Mouse (Mus musculus): ENCODE measurements around the gene Brinp2. TPM values are rescaled to one million over a fixed set of nuclear protein-coding genes. Genes with fewer than 3 reads are reported as not detected.

The Brinp2 gene
- total and polyA plus RNA-seq, 2 experiments from 2014 or later: 40.6 to 54.1 TPM

- WGBS: 51% methylated on average over 5 of the region's 5 CpGs
- peak; percentile 16 for DNase-seq
These were observed 141.4 kb downstream of the Brinp2 start for GRCm38 (mm10) chr1:158214743-158215142.

GRCm38 (mm10) chr1:158213736-158214135 lies 142.4 kb downstream of the Brinp2 start:
- no peak overlapping the region for H3K9ac ChIP-seq
- no peaks in the 10 kb centered on the region for H3K9me3 ChIP-seq (ENCODE audit: low read length)
- DNase-seq (no peak), ATAC-seq (no peak)
- H3K4me3 ChIP-seq (ENCODE audit: low read depth, low read length): no peak overlapping the region
- no peak overlapping the region for H3K4me2 ChIP-seq (ENCODE audit: low read depth)
- H3K36me3 ChIP-seq (ENCODE audit: insufficient read depth): no peaks in the 10 kb centered on the region
- no peaks in the 10 kb centered on the region for H3K27me3 ChIP-seq (ENCODE audit: insufficient read depth, low read length)
- WGBS: 71% methylated on average over 4 of the region's 4 CpGs
- no peak for TF ChIP-seq CTCF (IDR thresholded peaks at IDR 0.05; ENCODE audit: low read depth)
- no peak overlapping the region for H3K27ac ChIP-seq (ENCODE audit: low read depth, low read length)
- H3K4me1 ChIP-seq (ENCODE audit: insufficient read depth): no peaks in the 10 kb centered on the region

More at GRCm38 (mm10) chr1:158214743-158215142, 141.4 kb downstream of the Brinp2 start:
- H3K27ac ChIP-seq (ENCODE audit: low read depth, low read length): no peak overlapping the region
- no peaks in the 10 kb centered on the region for H3K9me3 ChIP-seq (ENCODE audit: low read length)
- H3K36me3 ChIP-seq (ENCODE audit: insufficient read depth): no peaks in the 10 kb centered on the region
- no peak overlapping the region for H3K4me2 ChIP-seq (ENCODE audit: low read depth)
- no peak for ATAC-seq
- no peak overlapping the region for H3K4me3 ChIP-seq (ENCODE audit: low read depth, low read length)
- no peaks in the 10 kb centered on the region for H3K4me1 ChIP-seq (ENCODE audit: insufficient read depth)
- H3K27me3 ChIP-seq (ENCODE audit: insufficient read depth, low read length): no peaks in the 10 kb centered on the region
- no peak overlapping the region for H3K9ac ChIP-seq
- TF ChIP-seq CTCF (IDR thresholded peaks at IDR 0.05; ENCODE audit: low read depth): peak; percentile 40

- ATAC-seq (no peak), DNase-seq (no peak)
- TF ChIP-seq CTCF (IDR thresholded peaks at IDR 0.05; ENCODE audit: low read depth): no peak
- no peak overlapping the region for H3K27ac ChIP-seq (ENCODE audit: low read depth, low read length)
- WGBS: 73% methylated on average over 2 of the region's 2 CpGs
- H3K27me3 ChIP-seq (ENCODE audit: insufficient read depth, low read length): no peaks in the 10 kb centered on the region
- no peak overlapping the region for H3K4me2 ChIP-seq (ENCODE audit: low read depth)
- H3K4me3 ChIP-seq (ENCODE audit: low read depth, low read length): no peak overlapping the region
- H3K4me1 ChIP-seq (ENCODE audit: insufficient read depth): no peaks in the 10 kb centered on the region
- H3K36me3 ChIP-seq (ENCODE audit: insufficient read depth): no peaks in the 10 kb centered on the region
- H3K9ac ChIP-seq: no peak overlapping the region
- H3K9me3 ChIP-seq (ENCODE audit: low read length): no peaks in the 10 kb centered on the region
These were observed 148.5 kb downstream of the Brinp2 start for GRCm38 (mm10) chr1:158207620-158208019.

- Histone ChIP-seq H3K9ac (no peak overlapping the region), H3K36me3 (ENCODE audit: insufficient read depth) (no peaks in the 10 kb centered on the region), H3K4me1 (ENCODE audit: insufficient read depth) (no peaks in the 10 kb centered on the region), H3K9me3 (ENCODE audit: low read length) (no peaks in the 10 kb centered on the region), H3K4me3 (ENCODE audit: low read depth, low read length) (no peak overlapping the region), H3K4me2 (ENCODE audit: low read depth) (no peak overlapping the region), H3K27me3 (ENCODE audit: insufficient read depth, low read length) (no peaks in the 10 kb centered on the region), H3K27ac (ENCODE audit: low read depth, low read length) (no peak overlapping the region)
- DNase-seq (no peak), ATAC-seq (no peak)
- WGBS: 44% methylated on average over 2 of the region's 2 CpGs
- TF ChIP-seq CTCF (IDR thresholded peaks at IDR 0.05; ENCODE audit: low read depth): no peak
These were observed 153.2 kb downstream of the Brinp2 start for GRCm38 (mm10) chr1:158202932-158203331.

Other genes starting within 250 kb of the Brinp2 start
- gene Astn1, start 5.9 kb upstream of the Brinp2 start, total RNA-seq (2014; rRNA removed): 83.6 and 122 TPM in 2 replicates
- gene Astn1, start 5.9 kb upstream of the Brinp2 start, polyA plus RNA-seq (2015; fragmentation: Nextera tagmentation; extraction: Ambion mirVana): 20.9 and 29.4 TPM in 2 replicates

Measured in forebrain, postnatal 0 days (tissue).